Mouse (Mus musculus): ENCODE data around the gene Grin2b. TPM values are rescaled to one million over a fixed set of nuclear protein-coding genes. Genes with fewer than 3 reads are reported as not detected.

The Grin2b gene
- total and polyA plus RNA-seq, 2 experiments from 2014 or later: 64.1 to 76.4 TPM

DNA sequence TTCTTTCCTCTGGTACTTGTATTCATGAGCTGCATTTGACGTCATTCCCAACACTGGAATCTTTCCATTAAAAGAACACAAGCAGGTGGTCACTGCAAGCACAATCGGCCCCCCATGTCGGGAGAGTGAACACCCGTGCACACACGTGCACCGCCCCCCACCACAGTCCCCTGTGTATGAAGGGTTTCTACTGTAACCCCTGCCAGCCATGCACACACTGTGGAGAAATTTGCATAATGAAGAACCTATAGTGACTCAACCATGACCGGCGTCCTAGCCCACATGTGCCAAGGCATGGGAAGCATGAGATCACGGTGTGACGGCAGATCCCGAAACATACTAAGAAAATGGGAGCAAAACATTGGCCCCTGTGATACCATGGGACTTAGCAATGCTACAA, 179.9 kb downstream of the Grin2b start:
- 0 out of 2 replicates have a peak, but pooled peaks cover 6% of the 10 kb centered on the region for H3K4me1 ChIP-seq (ENCODE audit: insufficient read depth, low read length)
- no peak overlapping the region for H3K27ac ChIP-seq (ENCODE audit: low read depth, low read length)
- no peak overlapping the region for H3K4me2 ChIP-seq (ENCODE audit: low read depth, low read length, poor library complexity, severe bottlenecking)
- TF ChIP-seq CTCF (IDR thresholded peaks at IDR 0.05): no peak
- DNase-seq (ENCODE audit: low spot score): no peak
- no peaks in the 10 kb centered on the region for H3K9me3 ChIP-seq (ENCODE audit: low read length)
- no peak for ATAC-seq (ENCODE audit: low FRiP score)
- no peak overlapping the region for H3K4me3 ChIP-seq (ENCODE audit: low read depth, low read length)
- 64% methylated on average over 11 of the region's 11 CpGs for WGBS
- H3K36me3 ChIP-seq (ENCODE audit: insufficient read depth, low read length): no peaks in the 10 kb centered on the region
- no peaks in the 10 kb centered on the region for H3K27me3 ChIP-seq (ENCODE audit: insufficient read depth, low read length)
- H3K9ac ChIP-seq (replicated peaks; ENCODE audit: low read length, poor library complexity, severe bottlenecking): no peak overlapping the region

DNA sequence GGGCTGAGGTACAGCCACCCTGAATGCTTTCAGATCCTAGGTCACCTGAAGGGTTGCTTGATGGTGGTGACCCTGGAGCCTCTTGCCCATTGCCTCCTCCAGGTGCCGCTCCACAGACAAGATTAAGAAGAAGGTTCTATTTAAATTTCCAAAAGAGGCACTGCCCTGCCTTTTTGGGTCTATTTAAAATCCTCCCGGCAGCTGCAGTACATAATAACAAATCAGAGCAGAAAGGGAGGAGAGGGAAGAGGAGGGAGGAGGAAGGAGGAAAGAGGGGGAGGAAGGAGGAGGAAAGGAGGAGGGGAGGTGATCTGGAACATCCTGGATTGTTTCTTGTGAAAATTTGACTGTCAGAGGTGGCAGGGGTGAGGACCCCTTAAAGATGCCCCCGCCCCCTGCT, 197.2 kb downstream of the Grin2b start:
- Histone ChIP-seq H3K9ac (replicated peaks; ENCODE audit: low read length, poor library complexity, severe bottlenecking) (no peak overlapping the region), H3K36me3 (ENCODE audit: insufficient read depth, low read length) (no peaks in the 10 kb centered on the region), H3K4me2 (ENCODE audit: low read depth, low read length, poor library complexity, severe bottlenecking) (no peak overlapping the region), H3K27me3 (ENCODE audit: insufficient read depth, low read length) (no peaks in the 10 kb centered on the region), H3K4me1 (ENCODE audit: insufficient read depth, low read length) (peaks cover 4% of the 10 kb centered on the region; the same call in 1 of the 2 replicates), H3K4me3 (ENCODE audit: low read depth, low read length) (no peak overlapping the region), H3K27ac (ENCODE audit: low read depth, low read length) (no peak overlapping the region), H3K9me3 (ENCODE audit: low read length) (no peaks in the 10 kb centered on the region)
- no peak for TF ChIP-seq CTCF (IDR thresholded peaks at IDR 0.05)
- 53% methylated on average over 3 of the region's 3 CpGs for WGBS
- DNase-seq (ENCODE audit: low spot score) (no peak), ATAC-seq (ENCODE audit: low FRiP score) (no peak)

- 58% methylated on average over 9 of the region's 9 CpGs for WGBS
- peak; percentile 54 for DNase-seq (ENCODE audit: low spot score)
Observed at GRCm38 (mm10) chr6:135972481-135972880, 200.8 kb downstream of the Grin2b start.

DNA sequence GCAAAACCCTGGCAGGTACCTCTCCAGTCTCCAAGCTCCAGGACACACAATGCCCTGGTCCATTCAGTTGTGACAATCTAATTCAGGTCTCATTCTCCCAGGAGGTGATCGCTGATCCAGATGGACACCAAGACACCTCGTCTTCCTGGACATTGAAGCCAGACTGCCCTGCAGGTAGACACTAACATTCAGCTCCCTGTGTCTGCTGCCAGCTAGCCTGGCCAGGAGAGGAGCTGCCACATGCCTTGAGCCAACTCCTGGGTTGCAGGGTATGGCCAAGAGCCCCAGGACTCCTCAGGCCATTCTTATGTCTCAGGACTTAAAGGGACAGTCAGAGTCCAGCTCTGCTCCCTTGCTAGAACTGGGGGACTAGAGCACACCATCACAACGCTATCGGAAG, 201.8 kb downstream of the Grin2b start:
- TF ChIP-seq CTCF (IDR thresholded peaks at IDR 0.05): no peak
- Histone ChIP-seq H3K4me3 (ENCODE audit: low read depth, low read length) (no peak overlapping the region), H3K36me3 (ENCODE audit: insufficient read depth, low read length) (no peaks in the 10 kb centered on the region), H3K4me2 (ENCODE audit: low read depth, low read length, poor library complexity, severe bottlenecking) (no peak overlapping the region), H3K9ac (replicated peaks; ENCODE audit: low read length, poor library complexity, severe bottlenecking) (no peak overlapping the region), H3K27ac (ENCODE audit: low read depth, low read length) (no peak overlapping the region), H3K9me3 (ENCODE audit: low read length) (no peaks in the 10 kb centered on the region), H3K4me1 (ENCODE audit: insufficient read depth, low read length) (peaks cover 4% of the 10 kb centered on the region; the same call in 1 of the 2 replicates), H3K27me3 (ENCODE audit: insufficient read depth, low read length) (no peaks in the 10 kb centered on the region)
- DNase-seq (ENCODE audit: low spot score) (no peak), ATAC-seq (ENCODE audit: low FRiP score) (no peak)
- 91% methylated on average over 4 of the region's 4 CpGs for WGBS

More at GRCm38 (mm10) chr6:135972481-135972880, 200.8 kb downstream of the Grin2b start:
- H3K4me3 ChIP-seq (ENCODE audit: low read depth, low read length): no peak overlapping the region
- H3K27me3 ChIP-seq (ENCODE audit: insufficient read depth, low read length): no peaks in the 10 kb centered on the region
- H3K4me2 ChIP-seq (ENCODE audit: low read depth, low read length, poor library complexity, severe bottlenecking): no peak overlapping the region
- no peak overlapping the region for H3K9ac ChIP-seq (replicated peaks; ENCODE audit: low read length, poor library complexity, severe bottlenecking)
- no peak overlapping the region for H3K27ac ChIP-seq (ENCODE audit: low read depth, low read length)
- ATAC-seq (ENCODE audit: low FRiP score): no peak
- peaks cover 4% of the 10 kb centered on the region; the same call in 1 of the 2 replicates for H3K4me1 ChIP-seq (ENCODE audit: insufficient read depth, low read length)
- H3K9me3 ChIP-seq (ENCODE audit: low read length): no peaks in the 10 kb centered on the region
- no peaks in the 10 kb centered on the region for H3K36me3 ChIP-seq (ENCODE audit: insufficient read depth, low read length)
- no peak for TF ChIP-seq CTCF (IDR thresholded peaks at IDR 0.05)

DNA sequence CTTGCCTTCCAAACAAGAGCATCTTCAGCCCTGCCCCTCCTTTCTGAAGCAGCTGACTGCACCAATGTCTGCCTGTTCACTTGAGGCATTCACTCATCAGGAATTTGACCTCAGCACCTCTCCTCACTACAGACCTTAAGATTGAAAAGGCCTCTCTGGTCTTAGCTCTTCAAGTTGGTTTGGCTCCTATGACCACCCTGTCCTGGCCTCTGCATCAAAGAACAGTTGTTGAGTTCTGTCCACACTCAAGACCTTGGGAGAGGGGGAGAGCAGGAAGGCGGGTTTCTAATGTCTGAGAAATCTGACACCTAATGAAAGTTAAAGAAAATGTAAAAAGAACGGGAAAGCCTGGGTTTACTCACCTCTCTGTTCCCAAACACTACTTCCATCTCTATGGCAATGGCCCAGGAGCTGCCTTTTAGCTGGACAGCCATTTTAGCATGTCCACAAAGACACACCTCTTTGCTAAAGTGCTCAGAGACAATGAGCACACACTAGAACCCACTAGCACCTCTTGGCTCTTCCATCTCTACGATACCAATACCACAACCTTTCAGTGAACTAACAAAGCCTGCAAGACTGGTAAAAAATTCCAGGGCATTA, 202.5 kb downstream of the Grin2b start:
- no peak for TF ChIP-seq CTCF (IDR thresholded peaks at IDR 0.05)
- H3K27me3 ChIP-seq (ENCODE audit: insufficient read depth, low read length): no peaks in the 10 kb centered on the region
- H3K4me3 ChIP-seq (ENCODE audit: low read depth, low read length): no peak overlapping the region
- no peaks in the 10 kb centered on the region for H3K36me3 ChIP-seq (ENCODE audit: insufficient read depth, low read length)
- no peaks in the 10 kb centered on the region for H3K9me3 ChIP-seq (ENCODE audit: low read length)
- H3K27ac ChIP-seq (ENCODE audit: low read depth, low read length): no peak overlapping the region
- no peak for DNase-seq (ENCODE audit: low spot score)
- ATAC-seq (ENCODE audit: low FRiP score): no peak
- peaks cover 2% of the 10 kb centered on the region; the same call in 1 of the 2 replicates for H3K4me1 ChIP-seq (ENCODE audit: insufficient read depth, low read length)
- H3K9ac ChIP-seq (replicated peaks; ENCODE audit: low read length, poor library complexity, severe bottlenecking): no peak overlapping the region
- H3K4me2 ChIP-seq (ENCODE audit: low read depth, low read length, poor library complexity, severe bottlenecking): no peak overlapping the region
- 80% methylated on average over 3 of the region's 3 CpGs for WGBS

GRCm38 (mm10) chr6:135961766-135962165, 211.5 kb downstream of the Grin2b start:
- Histone ChIP-seq H3K9me3 (ENCODE audit: low read length) (no peaks in the 10 kb centered on the region), H3K4me1 (ENCODE audit: insufficient read depth, low read length) (no peaks in the 10 kb centered on the region), H3K9ac (replicated peaks; ENCODE audit: low read length, poor library complexity, severe bottlenecking) (no peak overlapping the region), H3K27ac (ENCODE audit: low read depth, low read length) (no peak overlapping the region), H3K27me3 (ENCODE audit: insufficient read depth, low read length) (no peaks in the 10 kb centered on the region), H3K4me3 (ENCODE audit: low read depth, low read length) (no peak overlapping the region), H3K4me2 (ENCODE audit: low read depth, low read length, poor library complexity, severe bottlenecking) (no peak overlapping the region), H3K36me3 (ENCODE audit: insufficient read depth, low read length) (no peaks in the 10 kb centered on the region)
- DNase-seq (ENCODE audit: low spot score) (peak; percentile 39), ATAC-seq (ENCODE audit: low FRiP score) (no peak)
- 26% methylated on average over 9 of the region's 9 CpGs for WGBS
- no peak for TF ChIP-seq CTCF (IDR thresholded peaks at IDR 0.05)

Measured in midbrain, postnatal 0 days (tissue).